Mouse (Mus musculus) liver, embryonic 14.5 days (tissue): ENCODE measurements around the gene Klhl6.

Experiments
- CTCF ChIP-seq: IDR thresholded peaks from 2 replicates; pipeline ENCODE4 v1.5.1; 2016; ENCODE audit warnings: antibody characterized with exemption, low read depth, control low read depth
- EP300 ChIP-seq: IDR thresholded peaks from 2 replicates; pipeline ENCODE4 v1.6.1; 2016; ENCODE audit warnings: antibody characterized with exemption, low read depth

DNA sequence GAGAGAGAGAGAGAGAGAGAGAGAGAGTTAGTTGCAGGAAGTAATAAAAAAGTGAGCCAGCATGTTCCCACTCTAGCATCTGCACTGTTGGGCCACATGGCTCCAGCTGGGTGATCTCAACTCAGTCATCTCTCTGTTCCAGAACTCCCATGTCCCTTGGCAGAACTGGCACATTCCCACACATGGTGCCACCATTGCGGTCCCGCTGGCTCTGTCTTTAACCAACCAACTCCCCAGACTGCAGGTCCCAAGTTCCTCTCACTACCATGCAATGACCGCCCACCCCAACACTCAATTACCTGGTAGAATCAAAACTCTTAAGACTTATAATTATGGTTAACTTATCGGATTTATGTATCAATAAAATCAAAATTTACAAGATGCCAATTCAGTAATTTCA lies 14.2 kb downstream of the Klhl6 start:
- TF ChIP-seq CTCF (no peak), EP300 (no peak)
